Mouse (Mus musculus): ENCODE results near the gene Pla2g6.
A peak's percentile ranks its signal among the peaks of the same experiment; 100 is the strongest.

Gene Pla2g6

GRCm38 (mm10) chr15:79350866-79351265, 22.7 kb upstream of the Pla2g6 start:
- DNase-seq: no peak

- DNase-seq: no peak
These were observed 20.5 kb upstream of the Pla2g6 start for GRCm38 (mm10) chr15:79348651-79349050.

DNA sequence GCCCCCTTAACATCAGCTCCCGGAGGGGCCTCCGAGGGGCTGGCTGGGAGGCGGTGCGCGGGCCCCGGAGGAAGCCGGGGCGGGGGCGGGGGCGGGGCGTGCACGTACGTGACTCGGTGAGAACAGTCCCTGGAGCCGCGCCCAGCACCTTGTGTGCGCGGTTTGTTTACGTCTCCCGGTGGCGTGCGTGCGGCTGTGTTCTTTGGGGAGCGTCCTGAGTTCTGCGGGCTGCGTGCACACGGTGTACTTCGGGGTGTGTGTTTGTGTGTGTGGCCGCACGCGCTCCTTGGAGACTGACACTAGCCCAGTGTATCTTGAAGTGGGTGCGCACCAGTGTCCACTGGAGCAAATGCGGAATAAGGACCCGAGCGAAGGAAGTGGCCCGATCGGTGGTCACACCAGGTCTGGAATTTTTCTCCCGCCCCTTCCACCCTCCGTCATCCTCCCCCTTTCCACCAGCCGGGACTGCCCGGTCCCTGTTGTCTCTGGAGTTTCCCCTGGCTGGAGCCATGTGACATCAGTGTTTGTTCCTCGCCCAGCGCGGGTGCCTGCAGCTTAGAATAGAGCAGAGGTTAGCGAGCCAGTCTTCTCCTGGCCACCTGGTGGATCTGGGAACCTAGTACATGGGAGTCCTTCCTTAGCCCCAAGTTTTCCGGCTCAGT, 19.8 kb upstream of the Pla2g6 start:
- DNase-seq: peak; percentile 38 to 60

- peak; percentile 80 to 82 for DNase-seq
These were observed 19.1 kb upstream of the Pla2g6 start for GRCm38 (mm10) chr15:79347165-79347844.

DNA sequence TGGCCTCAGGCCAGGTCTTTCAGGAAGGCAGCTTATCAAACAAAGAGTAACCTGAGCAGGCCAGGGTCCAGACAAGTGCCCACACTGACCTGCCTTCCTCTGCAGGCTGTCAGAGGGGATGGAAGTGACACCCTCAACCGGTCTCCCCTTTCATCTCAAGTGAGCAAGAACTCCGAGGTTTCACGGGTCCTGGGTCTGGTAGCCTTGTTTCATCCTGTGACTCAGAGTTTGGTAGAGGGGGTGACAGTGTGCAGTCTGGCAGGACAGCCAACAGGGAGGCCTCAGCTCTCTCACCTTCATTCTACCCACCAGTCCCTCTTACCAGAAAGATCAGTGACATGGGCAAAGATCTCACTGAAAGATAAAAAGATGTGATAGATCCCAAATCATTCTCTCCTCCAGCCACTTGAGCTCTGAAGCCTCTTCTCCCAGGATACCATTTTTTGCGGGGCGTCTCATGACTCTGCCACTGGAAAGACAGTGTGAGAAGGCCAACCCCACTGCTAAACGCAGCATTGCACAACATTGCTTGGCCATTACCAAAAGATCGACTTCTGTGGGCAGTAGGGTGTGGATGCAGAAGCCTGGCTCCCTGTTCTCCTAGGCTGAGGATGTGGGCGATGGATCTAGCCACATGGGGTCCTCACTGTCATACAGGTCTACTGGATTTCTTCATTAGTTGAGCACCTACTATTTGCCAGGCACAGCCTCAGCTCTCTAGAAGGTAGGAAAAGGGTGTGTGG, 18.0 kb upstream of the Pla2g6 start, which contains the start of gene Maff:
TSS of gene Maff (plus strand) at position 571 of the 743 bp plus-strand sequence.
- DNase-seq: no peak

- no peak for DNase-seq
These were observed 16.4 kb upstream of the Pla2g6 start for GRCm38 (mm10) chr15:79344627-79345026.

DNA sequence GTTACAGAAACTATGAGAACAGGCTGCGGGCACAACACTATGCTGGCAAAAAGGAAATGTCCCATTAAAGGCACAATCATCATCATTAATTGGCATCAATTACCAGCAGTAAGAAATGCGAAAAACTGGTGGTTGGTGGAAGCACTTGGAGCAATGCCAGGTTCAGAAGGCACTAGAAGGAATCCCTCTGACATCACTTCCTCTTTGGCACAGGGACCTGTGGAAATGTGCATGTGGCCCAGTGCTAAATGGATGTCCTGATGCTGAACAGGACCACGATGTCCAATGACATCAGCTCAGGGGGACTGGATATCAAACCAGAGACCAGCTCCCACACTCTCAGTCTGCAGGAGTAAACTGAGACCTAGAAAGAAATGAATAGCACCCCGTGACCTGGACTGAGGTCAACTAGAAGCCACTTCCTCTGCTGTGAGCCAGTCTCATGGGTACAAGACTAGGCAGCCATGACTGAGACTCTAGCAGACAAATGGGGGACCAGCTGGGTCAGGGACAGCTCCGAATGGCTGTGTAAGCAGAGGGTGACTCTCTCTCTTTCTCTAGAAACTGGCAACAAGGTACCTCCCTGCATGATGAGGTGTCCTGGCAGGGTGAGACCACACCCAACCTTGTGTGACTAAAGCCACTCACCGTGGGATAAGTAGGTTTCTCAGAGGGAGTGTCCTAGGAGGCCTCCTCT, 14.6 kb upstream of the Pla2g6 start:
- no peak for DNase-seq

GRCm38 (mm10) chr15:79338978-79339377, 10.8 kb upstream of the Pla2g6 start:
- no peak for DNase-seq

- DNase-seq: no peak
These were observed 7.0 kb upstream of the Pla2g6 start for GRCm38 (mm10) chr15:79335061-79335655.

GRCm38 (mm10) chr15:79333409-79333808, 5.2 kb upstream of the Pla2g6 start:
- DNase-seq: no peak

DNA sequence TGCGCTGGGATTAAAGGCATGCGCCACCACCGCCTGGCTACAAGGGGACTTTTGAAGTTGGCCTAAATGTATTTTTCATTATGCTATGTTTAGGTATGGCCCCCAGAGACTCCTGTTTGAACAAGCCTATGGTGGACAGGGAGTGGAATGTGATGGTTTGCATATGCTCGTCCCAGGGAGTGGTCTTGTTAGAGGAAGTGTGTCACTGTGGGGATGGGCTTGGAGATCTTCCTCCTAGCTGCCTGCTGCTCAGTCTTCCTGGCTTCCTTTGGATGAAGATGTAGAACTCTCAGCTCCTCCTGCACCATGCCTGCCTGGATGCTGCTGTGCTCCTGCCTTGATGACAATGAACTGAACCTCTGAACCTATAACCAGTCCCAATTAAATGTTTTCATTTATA, 2.3 kb upstream of the Pla2g6 start:
- no peak for DNase-seq

DNA sequence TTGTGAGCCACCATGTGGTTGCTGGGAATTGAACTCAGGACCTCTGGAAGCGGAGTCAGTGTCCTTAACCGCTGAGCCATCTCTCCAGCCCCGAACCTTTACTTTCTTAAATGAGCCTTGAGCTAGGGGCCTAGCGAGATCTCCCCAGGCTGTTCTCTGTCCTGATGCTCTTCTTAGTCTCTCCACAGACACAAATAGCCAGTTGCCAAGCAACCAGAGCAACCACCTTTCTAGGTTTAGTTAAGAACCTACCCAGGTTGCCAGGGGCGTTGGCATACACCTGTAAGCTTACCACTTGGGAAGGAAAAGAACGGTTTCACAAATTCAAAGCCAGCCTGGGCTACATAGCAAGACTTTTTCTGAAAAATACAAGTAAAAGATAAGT, 1.8 kb upstream of the Pla2g6 start:
- no peak for DNase-seq

GRCm38 (mm10) chr15:79329346-79329978, 1.3 kb upstream of the Pla2g6 start:
- no peak for DNase-seq

GRCm38 (mm10) chr15:79328939-79329275, 717 bp upstream of the Pla2g6 start:
- no peak for DNase-seq

- peak; percentile 44 to 52 for DNase-seq
These were observed 924 bp downstream of the Pla2g6 start for GRCm38 (mm10) chr15:79326971-79327961.

- DNase-seq: no peak
These were observed 1.9 kb downstream of the Pla2g6 start for GRCm38 (mm10) chr15:79326264-79326663.

DNA sequence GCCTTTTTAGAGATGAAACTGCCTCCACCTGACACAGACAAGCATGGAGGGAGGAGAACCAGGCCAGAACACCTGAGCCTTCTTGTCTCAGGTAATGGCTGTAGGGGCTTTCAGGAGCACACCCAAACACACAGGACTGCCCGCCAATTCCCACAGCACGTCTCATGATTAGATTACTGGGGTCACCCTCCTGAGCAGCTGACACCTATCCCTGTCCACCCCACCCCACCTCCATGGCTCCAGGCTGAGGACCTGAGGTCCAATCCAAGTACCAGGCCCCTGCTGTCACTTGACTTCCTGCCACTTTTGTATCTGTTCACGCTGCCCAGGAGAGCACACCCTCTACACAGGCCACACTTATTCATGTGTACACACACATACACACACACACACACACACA, 2.4 kb downstream of the Pla2g6 start:
- no peak for DNase-seq

GRCm38 (mm10) chr15:79324373-79324772, 3.8 kb downstream of the Pla2g6 start:
- no peak for DNase-seq

- no peak for DNase-seq
These were observed 4.4 kb downstream of the Pla2g6 start for GRCm38 (mm10) chr15:79323791-79324155.

GRCm38 (mm10) chr15:79322991-79323790, 5.0 kb downstream of the Pla2g6 start:
- no peak for DNase-seq

Data from cerebellum, adult 18-20 months (tissue).